Mouse (Mus musculus) testis, postnatal 14 days (tissue): ENCODE results near the gene Eif5.
"Not testable (repeated sequence)": the region's sequence is repeated elsewhere in the genome, so short reads cannot be mapped to it uniquely, and the experiment has no call there.

ENCODE experiments used
- DNase-seq: peaks from one replicate; pipeline ENCODE4 v3.0.0; 2021; ENCODE audit warnings: low spot score

Gene Eif5

DNA sequence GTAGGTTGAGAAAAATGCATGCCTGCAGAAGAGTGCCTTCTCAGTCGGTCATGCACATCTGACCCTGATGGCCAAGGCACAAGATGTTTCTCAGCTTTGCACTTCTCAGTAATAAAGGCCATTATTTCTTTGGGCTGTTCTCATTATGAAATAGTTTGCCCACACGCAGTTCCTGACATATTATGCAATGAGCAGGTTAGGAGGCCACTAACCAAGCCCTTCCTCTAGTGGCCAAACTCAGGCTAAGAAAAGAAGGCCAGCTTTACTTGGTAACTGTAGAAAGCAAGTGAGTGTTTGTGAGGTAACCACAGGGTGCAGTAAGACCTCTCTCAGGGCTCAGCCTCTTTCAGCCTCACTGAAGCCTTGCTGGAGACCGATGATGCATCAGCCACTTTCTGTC, 12.9 kb upstream of the Eif5 start:
- no peak for DNase-seq

DNA sequence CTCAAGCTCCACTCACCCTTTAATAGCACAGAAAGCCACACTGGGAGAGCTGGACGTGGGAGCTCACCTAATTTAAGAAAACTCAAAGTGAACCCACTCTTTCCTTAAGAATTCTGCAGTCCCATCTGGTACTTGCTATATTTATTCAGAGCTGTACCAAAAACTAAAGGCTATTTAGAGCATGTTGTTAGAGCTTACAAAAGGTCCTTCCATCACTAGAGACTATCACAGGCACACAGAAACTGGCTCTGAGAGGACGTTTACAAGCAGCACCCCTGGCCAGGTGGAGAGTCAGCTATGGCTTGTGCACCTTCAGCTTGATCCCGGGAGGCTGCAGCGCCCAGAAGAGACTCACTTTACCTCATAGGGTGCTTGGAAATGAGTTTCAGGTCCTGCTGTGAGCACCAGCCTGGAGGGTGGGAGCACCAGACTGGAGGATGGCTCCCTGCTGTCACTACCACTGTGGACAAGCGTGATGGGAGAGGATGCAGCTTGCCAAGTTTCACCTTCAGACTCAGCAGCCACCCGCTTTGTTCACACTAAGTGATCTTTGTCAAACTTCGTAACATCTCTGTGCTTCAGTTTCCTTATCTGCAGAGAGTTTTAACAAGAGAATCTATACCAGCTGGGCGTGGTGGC, 10.1 kb upstream of the Eif5 start:
- no peak for DNase-seq

DNA sequence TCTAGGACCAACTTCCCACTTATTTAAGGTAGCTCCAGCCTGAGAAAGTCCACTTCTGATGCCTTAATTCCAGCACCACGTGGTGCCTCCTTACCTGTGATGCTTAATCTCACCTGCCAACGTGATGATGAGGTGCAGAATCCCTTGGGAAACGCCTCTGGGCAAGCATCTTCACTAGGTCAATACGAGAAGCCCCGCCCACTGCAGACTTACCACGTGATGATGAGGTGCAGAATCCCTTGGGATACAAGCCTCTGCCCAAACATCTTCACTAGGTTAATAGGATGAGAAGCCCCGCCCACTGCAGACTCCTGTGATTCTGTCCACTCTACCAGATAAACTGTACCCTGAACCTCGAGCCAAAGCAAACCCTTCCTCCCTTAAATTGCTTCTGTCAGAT, 8.6 kb upstream of the Eif5 start:
- DNase-seq = peak; percentile 53

DNA sequence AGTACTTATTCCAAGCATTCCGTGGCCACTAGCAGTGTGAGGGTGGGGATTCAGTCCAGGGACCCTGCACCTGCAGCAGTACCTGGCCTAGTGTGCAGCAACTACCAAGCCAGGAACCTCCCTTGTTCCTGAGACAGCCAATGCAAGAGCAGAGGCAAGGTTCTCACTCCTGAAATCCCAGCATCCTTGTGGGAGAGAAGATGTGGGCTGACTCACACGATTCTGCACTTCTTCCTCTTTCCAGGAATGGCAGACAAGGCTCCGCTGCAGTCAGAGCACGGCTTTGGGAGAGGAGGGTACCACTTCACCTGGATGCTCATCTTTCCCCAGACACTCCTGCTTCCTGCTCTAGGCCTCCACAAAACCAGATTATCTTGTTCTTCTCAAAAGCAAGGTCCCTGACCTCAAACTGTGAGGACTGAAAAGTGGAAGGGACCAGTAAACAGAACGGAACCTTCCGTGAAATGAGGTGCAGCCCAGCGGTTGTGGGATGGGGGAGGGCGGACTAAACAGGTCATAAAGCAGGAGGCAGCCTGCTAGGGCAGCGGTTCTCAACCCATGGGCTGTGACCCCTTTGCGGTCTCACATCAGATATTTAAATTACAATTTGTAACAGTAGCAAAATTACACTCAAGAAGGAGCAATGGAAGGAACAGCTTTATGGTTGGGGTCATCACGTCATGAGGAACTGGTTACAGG, 4.6 kb upstream of the Eif5 start:
- no peak for DNase-seq

DNA sequence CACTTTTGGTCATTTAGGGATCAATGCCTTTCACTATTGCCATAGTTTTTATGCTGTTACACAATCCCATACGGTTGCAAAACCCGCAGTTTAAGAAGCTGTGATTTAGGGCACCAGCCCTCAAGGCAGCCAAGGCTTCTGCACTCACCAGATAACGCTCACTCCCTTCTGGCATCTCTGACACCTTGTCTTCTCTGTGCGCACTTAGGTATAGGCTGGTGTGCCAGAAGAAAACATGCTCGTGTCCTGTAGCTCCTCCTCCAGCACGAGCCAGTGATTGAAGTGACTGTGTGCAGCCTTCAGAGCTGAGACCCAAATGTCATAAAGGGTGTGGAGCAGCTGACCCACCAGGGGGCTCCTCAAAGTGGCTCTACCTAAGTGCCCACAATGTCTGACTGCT, 2.5 kb upstream of the Eif5 start:
- DNase-seq = no peak

DNA sequence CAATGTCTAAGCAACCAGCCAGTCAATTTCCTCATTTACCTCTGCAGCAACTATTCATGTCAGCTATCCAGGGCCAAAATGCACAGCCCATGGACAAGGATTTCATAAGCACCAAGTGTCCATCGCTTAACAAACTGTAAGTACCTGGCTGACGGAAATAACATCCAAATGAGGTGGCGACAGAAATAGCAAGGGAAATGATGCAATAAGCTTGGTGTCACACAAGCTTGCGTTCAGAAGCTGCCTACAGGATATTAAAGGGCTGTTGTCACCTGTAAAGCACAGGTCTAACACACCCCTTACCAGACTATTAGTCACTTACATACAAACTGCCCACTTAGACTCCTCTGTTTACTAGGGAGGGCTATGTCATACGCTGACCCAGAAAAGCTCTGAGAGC, 2.1 kb upstream of the Eif5 start:
- no peak for DNase-seq

DNA sequence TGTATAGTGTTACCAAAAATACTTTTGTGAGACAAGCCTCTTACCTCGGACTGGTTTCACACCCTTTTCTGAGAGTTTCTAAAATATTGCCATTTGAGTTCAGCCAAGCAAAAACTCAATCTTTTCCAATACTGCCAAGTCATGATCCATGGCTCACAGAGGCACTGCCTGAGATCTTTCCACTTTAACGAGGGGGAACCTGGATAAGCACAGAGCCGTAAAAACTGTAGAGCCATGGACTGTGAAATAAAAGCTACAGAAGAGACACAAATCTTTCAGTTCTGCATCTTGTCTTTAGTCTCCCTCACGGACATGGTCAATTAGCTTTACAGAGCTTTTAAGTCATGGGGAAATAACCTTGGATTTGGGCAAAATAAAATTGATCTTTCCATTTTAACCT, 1.1 kb upstream of the Eif5 start:
- no peak for DNase-seq

DNA sequence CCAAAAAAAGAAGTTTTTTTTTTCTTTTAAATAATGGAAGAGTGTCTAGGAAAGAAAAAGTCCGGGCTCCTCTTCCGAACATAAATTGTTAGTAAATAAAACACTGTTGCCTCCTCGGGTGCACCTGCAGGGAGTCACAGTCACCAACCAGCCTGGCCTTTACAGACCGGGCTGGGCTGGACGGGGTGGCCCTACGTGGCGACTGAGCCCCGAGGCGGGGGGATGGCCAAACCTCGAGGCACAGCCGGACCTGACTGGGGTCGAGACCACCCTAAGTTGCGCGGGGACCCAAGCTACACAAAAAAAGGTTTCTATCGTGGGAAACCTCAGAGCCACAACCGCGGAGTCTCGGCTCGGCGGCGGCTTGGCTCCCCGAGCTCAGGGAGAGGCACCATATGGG, 475 bp upstream of the Eif5 start:
- peak; percentile 73 for DNase-seq

DNA sequence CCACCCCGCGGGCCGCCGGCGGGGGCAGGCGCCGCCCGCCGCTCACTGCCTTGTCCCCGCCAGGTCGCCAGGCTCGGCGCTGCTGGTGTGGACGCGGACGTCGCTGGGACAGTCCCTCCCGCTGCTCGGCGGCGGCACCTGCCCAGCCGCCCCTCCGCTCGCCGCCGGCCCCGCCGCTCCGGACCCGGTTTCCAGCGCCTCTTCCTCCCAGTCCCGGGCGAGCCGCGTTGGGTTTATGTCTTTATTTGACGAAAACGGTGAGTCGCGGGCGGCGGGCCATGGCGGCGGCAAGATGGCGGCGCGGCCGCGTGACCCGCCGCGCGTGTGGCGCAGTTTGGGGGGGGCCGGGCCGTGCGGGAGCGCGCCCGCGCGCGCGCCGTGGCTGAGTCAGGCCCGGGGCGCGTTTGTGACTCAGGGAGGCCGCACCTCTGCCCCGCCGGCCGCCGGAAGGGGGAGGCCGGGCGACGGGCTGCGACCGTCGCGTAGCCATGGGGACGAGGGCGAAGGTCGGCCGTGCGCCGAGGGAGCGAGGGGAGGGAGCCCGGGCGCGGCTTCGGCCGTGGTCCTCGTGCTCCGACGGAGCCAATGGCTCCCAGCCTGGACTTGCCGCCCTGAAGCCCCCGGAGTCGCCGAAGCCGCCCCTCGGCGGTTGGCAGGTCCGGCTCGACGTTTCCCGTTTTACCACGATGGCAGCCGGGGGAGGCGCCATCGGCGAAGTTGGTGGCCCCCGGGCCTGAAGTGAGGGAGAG, 650 bp downstream of the Eif5 start:
- DNase-seq = peak; percentile 80

DNA sequence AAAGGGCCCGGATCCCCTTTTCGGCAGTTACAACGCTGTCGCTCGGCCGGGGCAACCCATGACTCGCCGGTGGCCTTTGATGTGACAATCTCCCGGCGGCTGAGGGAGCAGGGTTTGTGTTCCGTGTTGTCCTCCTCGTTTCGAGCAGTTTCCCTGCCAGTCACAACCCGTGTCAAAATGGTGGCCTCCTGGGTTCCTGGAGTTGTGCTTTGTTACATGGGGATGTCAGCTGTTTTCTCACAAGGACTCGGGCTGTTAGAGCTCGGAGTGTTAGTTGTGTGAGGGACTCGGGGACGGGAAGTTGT, 1.2 kb downstream of the Eif5 start:
- no peak for DNase-seq

DNA sequence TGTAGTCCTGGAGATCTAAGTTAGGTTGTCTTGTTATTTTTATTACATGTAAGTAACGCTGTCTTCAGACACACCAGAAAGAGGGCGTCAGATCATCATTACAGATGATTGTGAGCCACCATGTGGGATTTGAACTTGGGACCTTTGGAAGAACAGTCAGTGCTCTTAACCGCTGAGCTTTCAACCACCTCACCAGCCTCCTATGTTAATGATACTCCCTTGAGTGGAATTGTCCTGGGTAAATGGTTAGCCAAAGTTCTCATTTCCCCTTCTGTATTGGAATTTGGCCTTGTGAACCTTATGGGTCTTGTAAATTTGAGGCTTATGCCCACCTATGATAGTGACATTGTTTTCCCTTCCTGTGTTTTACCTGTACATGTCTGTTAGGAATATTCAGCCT, 9.3 kb downstream of the Eif5 start:
- no peak for DNase-seq

DNA sequence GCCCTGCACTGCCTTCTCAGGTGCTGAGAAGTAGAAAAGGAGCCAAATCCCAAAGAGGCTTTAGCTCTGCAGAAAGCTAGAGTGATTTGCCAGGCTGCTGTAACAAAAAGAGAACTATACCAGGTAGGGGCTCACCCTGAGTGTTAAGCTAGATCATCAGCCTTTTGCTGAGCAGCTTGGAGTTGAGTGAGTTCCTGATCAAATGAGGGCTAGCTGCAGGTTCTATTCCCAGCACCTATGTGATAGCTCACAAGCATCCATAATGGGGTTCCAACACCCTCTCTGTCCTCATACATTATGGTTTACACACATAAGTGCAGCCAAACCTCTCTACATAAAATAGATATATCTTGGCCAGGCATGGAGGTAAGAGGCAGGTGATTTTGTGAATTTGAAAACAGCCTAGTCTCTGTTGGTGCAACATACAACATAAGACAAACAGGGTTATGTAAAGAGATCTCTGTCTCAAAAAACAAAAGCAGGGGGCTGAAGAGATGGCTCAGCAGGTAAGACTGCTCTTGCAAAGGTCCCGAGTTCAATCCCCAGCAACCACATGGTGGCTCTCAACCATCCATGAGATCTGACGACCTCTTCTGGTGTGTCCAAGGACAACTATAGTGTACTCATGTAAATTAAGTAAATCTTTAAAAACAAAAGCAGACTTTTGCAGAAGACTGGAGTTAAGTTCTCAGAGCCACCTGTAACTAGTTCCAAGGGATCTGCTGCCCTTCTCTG, 10.9 kb downstream of the Eif5 start:
- no peak for DNase-seq

DNA sequence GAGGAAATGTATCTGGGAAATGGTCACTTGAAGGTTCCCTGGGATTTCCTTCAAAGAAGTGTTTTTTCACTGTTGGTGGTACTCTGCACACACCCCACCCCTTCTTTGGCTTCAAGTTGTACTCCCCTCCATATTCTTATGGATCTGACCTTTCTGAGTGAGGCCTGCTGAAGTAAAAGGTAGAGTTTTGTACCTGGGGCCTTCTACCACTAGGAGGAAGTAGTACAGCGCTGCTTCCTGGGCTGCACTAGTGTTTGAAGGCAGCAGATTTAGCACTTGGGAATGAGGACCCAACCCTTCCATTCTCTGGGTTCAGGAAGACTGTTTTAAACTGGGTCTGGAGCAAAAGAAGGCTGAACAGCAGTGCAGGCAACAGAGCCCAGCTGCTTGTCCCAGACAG, 12.9 kb downstream of the Eif5 start:
- DNase-seq = no peak

DNA sequence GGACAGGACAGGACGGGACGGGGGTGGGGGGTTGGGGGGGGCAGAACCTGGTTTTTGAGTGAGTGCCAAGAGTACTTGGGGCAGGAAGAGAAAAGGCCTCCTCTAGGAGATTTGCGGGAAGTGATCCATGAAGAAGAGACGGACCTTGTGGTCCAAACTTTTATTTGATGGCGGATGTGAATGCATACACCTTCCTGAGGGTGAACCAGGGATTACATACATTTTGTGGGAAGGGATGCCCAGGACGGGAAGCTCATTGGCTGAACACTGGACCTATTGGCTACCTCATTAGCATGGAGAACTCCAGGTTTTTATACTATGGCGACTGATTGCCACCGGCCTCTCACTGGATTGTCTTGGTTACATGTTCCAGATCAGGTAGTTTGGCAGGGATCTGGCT, 14.5 kb downstream of the Eif5 start:
- DNase-seq = no peak

DNA sequence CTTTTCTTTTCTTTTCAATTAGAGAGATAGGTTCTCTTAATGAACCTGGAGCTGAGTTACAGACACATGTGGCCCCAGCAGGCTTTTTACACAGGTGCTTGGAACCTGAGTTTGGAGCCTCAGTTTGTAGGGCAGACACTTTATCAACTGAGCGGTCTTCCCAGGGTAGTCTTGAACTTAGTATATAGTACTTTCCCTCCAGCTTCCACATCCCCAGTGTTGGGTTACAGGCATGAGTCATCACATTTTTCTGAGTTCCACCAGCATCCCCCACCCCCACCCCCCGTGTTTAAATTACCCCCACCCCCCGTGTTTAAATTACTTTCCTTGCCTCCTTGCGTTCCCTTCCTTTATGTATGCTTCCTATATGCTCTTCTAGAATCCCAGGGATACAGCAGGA, 17.5 kb downstream of the Eif5 start:
- no peak for DNase-seq

DNA sequence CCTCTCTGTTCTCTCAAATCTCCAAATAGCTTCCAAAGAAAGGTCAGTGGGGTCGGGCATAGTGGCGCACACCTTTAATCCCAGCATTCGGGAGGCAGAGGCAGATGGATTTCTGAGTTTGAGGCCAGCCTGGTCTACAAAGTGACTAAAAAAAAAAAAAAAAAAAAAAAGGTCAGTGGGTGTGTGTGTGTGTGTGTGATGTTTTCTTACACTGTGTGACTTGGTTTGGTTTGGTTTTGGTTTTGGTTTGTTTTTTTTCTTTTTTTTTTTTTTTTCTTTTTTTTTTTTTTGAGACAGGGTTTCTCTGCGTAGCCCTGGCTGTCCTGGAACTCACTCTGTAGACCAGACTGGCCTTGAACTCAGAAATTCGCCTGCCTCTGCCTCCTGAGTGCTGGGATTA, 18.1 kb downstream of the Eif5 start:
- DNase-seq = not testable (repeated sequence)

DNA sequence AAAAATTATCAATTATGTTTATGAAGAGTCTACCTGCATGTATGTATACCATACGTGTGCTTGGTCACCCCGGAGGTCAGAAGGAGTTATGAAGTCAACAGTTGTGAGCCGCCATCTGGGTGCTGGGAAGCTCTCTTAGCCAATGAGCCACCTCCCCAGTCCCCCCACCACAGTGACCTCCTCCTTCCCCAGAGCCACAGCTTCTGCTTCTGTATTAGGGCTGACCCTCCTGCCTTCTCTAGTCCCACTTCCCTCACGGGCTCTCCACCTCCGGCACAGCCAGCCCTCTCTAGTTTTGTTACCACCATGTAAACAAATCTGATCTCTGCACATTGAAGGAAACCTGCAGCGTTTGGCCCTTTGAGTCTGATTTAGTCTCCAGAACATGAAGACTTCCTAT, 19.7 kb downstream of the Eif5 start:
- DNase-seq = no peak

DNA sequence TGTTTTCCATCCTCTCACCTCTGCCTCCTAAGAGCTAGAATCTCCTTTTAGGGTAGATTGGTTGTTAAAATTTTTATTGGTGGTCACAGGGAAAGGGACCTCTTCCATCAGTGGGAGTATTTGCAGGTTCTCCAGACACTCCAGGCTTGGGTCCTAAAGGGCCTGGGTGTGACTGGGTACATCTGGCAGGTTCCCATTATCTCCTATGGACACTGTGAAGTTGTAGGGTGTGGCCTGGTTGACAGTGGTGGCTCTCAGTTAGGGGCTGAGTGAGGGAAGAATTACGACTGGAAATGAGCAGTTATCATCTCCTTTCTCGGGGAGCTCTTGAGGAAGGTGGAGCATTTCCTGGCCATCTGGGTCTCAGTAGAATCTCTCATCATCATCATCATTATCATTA, 20.8 kb downstream of the Eif5 start:
- DNase-seq = no peak

DNA sequence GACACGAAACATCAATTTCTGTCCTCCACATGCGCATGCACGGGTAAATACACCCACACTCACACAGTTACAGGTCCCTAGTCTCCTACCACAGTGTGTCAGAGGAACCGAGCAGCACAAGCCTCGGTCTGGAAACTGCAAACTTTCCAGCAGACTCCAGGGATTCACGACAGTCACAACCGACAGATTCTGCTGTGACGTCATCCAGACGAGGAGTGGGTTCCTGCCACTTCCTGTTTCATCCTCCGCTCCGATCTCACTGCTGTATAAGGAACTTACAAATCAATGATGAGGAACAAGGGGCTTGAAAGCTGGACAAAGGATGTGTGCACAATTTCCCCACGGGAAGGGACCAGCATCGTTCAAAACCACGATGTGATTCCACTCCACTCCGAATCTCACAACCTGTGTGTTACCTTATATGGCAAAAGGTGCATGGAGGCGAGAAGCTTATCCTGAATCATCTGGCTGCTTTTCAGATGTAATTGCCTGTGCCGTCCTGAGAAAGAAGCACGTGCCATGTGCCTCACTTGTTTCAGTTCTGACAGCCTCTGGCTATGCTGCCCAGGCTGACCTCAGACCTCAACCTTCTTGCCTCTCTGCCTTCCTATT, 21.9 kb downstream of the Eif5 start:
- no peak for DNase-seq

DNA sequence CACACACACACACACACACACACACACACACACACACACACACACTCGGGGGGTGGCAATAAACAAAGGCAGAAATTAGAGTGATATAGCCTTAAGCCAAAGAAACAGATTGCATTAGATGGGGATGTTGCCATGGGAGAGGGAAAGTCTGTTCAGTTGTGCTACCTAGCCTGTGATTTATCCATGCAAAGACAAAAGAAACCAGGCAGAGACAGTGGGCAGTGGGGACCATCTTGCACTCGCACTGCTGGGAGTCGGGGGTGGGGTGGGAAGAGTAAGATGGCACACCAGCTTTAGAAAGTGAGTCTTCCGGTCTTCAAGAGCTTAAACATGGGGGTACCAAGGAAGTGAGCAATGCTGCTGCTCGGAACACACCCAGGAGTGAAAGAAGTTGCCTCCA, 22.5 kb downstream of the Eif5 start:
- DNase-seq = no peak

DNA sequence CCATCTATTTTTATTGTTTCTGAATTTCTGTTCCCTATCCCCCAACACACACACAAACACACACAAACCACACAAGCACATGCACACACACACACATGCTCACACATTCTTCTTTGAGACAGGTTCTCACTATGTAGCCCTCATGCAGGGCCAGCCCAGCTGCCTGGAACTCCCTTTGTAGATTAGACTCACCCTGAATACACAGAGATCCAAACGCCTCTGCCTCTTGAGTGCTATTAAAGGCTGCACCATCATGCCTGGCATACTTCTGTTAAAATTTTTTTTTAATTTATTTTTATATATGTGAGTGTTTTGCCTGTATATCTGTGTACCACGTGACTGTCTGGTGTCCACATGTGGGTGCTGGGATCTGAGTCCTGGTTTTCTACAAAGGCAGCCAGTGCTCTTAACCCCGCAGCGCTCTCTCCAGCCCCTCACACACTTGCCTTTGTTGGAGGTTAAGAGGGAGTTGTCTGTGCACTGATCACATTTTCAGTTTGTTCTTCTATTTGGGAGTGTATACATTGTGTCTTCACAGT, 24.5 kb downstream of the Eif5 start:
- no peak for DNase-seq

DNA sequence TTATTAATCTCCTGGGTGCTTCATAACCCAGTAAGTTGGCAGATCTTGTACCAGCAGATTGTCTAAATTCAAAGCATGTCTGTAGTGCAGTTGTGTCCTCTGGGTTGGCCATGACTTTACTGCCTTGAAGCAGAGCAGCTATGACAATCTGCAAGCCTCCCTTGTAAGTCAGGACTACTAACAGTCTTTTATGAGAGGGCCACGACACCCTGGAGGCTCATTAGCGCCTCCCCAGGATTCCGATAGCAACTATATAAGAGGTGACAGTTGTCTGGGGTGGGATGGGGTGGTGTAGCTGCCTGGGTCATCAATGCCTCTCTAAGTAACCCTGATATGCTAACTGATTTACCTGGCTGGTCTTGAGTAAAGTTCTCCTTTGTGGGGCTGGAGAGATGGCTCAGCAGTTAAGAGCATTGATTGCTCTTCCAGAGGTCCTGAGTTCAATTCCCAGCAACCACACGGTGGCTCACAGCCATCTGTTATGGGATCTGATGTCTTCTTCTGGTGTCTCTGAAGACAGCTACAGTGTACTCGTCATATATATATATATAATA, 25.3 kb downstream of the Eif5 start:
- DNase-seq = no peak
